Mouse (Mus musculus): ENCODE data around the gene Serpinb9e. TPM values are rescaled to one million over a fixed set of nuclear protein-coding genes. Genes with fewer than 3 reads are reported as not detected.
"Not testable (repeated sequence)": the region's sequence is repeated elsewhere in the genome, so short reads cannot be mapped to it uniquely, and the experiment has no call there.

Serpinb9e gene
- not detected in 2 replicates for total RNA-seq (2015)
- not detected in 2 replicates for total RNA-seq (2017)

DNA sequence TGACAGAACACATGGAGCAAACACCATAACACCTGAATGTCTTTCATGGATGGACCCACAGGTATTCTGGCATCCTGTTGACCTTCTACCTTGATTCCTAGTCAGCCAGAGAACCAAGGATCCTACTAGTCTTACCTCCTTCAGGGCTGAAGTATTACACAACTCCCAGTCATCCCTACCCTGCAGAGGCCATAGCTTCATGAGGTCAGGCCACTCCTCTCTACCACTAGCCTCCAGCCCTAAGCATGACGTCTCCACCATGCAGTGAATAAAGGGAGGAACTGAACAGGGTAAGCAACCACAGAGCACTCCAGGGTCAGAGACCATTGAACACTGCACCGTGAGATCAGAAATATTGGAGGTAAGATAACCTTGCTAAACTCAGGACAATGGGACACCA lies at the start of gene Serpinb9e:
TSS of gene Serpinb9e (plus strand) at position 301 of the 400 bp plus-strand sequence.
- not testable (repeated sequence) for ATAC-seq (ENCODE audit: poor library complexity, severe bottlenecking)

DNA sequence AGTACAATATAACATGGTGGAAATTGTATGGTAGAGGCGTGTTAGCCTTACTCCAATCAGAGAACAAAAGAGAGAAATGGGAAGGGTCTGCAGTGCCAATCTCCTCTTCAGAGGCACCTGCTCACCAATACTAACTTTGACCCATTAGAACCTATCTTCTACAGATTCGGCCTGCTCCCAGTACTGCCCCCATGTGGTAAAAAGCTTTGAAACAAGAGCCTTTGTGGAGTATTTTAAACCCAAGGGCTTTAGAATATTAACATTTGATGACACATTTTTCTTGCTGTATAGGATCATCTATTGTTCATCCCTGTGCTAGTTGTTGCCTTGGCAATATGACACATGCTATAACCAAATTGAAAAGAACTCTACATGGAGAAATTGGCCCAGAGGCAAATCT lies 49.7 kb upstream of the Serpinb9e start:
- ATAC-seq (ENCODE audit: poor library complexity, severe bottlenecking) = no peak

DNA sequence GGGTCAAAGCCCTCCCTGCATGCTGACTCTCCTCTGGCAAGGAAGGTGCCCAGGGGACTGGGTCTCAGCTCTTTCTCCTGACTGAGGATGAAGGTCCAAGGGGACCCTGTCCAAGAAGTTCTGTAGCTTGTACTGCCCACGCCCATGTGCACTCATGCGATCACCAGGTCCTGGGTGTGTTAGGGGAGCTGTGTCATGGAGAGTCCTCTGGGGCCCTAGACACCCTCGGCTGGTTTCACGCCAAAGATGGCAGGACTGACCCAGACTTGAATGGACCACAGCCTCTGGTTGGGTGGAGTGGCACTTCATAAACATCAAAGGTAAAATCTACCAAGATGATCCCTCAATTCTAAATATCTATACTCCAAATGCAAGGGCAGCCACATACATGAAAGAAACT lies 59.2 kb downstream of the Serpinb9e start:
- ATAC-seq (ENCODE audit: poor library complexity, severe bottlenecking) = not testable (repeated sequence)

Other genes with a start within 250 kb of the Serpinb9e start
- 2.7 and 4.2 TPM in 2 replicates for gene Serpinb9, start 246.4 kb upstream of the Serpinb9e start, total RNA-seq (2015)
- gene Serpinb9, start 246.4 kb upstream of the Serpinb9e start, total RNA-seq (2017) = 1.9 TPM in 2 replicates
- 0.27 TPM in 1 of 2 replicates, not detected in the other for gene Serpinb9b, start 222.2 kb upstream of the Serpinb9e start, total RNA-seq (2015)
- not detected in 2 replicates for gene Serpinb9b, start 222.2 kb upstream of the Serpinb9e start, total RNA-seq (2017)
- gene Serpinb1b, start 171.0 kb upstream of the Serpinb9e start, total RNA-seq (2015) = 0.07 TPM in 1 of 2 replicates, not detected in the other
- 0.12 TPM in 1 of 2 replicates, not detected in the other for gene Serpinb1b, start 171.0 kb upstream of the Serpinb9e start, total RNA-seq (2017)
- gene Serpinb9c, start 89.9 kb upstream of the Serpinb9e start, total RNA-seq (2015) = not detected in 2 replicates
- gene Serpinb9c, start 89.9 kb upstream of the Serpinb9e start, total RNA-seq (2017) = not detected in 2 replicates
- not detected in 2 replicates for gene Serpinb9d, start 56.7 kb upstream of the Serpinb9e start, total RNA-seq (2015)
- gene Serpinb9d, start 56.7 kb upstream of the Serpinb9e start, total RNA-seq (2017) = not detected in 2 replicates
- gene Serpinb9f, start 74.5 kb downstream of the Serpinb9e start, total RNA-seq (2015) = not detected in 2 replicates
- not detected in 2 replicates for gene Serpinb9f, start 74.5 kb downstream of the Serpinb9e start, total RNA-seq (2017)
- not detected in 2 replicates for gene Gm11397, start 146.1 kb downstream of the Serpinb9e start, total RNA-seq (2015)
- gene Gm11397, start 146.1 kb downstream of the Serpinb9e start, total RNA-seq (2017) = not detected in 2 replicates
- not detected in 2 replicates for gene Serpinb9g, start 235.2 kb downstream of the Serpinb9e start, total RNA-seq (2015)
- not detected in 2 replicates for gene Serpinb9g, start 235.2 kb downstream of the Serpinb9e start, total RNA-seq (2017)

All from megakaryocyte, adult 5-6 weeks (primary cell).